Mouse (Mus musculus): Measurements from ENCODE around the gene Thsd4.

GRCm38 (mm10) chr9:59985900-59986572 lies 535.8 kb downstream of the Thsd4 start:
- no peak for TF ChIP-seq POLR2A (IDR thresholded peaks at IDR 0.05; ENCODE audit: insufficient read depth, low read length)
- TF ChIP-seq CTCF (IDR thresholded peaks at IDR 0.05; ENCODE audit: low read depth, low read length), result no peak
